Mouse (Mus musculus) urinary bladder, postnatal 25 days (tissue): Measurements from ENCODE around the gene Rsad2.

Source experiments
- DNase-seq: peaks from one replicate; pipeline ENCODE4 v3.0.0; 2022; ENCODE audit warnings: low spot score

The Rsad2 gene

GRCm38 (mm10) chr12:26401696-26402470 is 54.4 kb downstream of the Rsad2 start:
- DNase-seq = no peak

- no peak for DNase-seq
Measured at GRCm38 (mm10) chr12:26401254-26401653, 55.0 kb downstream of the Rsad2 start.

GRCm38 (mm10) chr12:26400762-26401161 is 55.5 kb downstream of the Rsad2 start:
- no peak for DNase-seq

GRCm38 (mm10) chr12:26399391-26399790 is 56.9 kb downstream of the Rsad2 start:
- DNase-seq = no peak

- no peak for DNase-seq
Measured at GRCm38 (mm10) chr12:26398597-26398996, 57.7 kb downstream of the Rsad2 start.

GRCm38 (mm10) chr12:26394485-26395470 is 61.5 kb downstream of the Rsad2 start:
- DNase-seq = no peak

GRCm38 (mm10) chr12:26393291-26393690 is 63.0 kb downstream of the Rsad2 start:
- DNase-seq = no peak
